Mouse (Mus musculus) testis, adult 2 months (tissue): ENCODE data around the gene Glo1. TPM values are rescaled to one million over a fixed set of nuclear protein-coding genes. Genes with fewer than 3 reads are reported as not detected.
A peak's percentile ranks its signal among the peaks of the same experiment; 100 is the strongest.

ENCODE experiments used
- H3K27ac ChIP-seq: fragments of 200-500 bp; 2 replicates; pipeline ENCODE4 v1.5.1; 2012; ENCODE audit warnings: low read depth, low read length; ENCODE audit not compliant: control insufficient read depth, insufficient read depth
- H3K27me3 ChIP-seq: fragments of 200-500 bp; 2 replicates; pipeline ENCODE4 v1.6.1; 2012; ENCODE audit warnings: mild to moderate bottlenecking, low read length, moderate library complexity; ENCODE audit not compliant: control insufficient read depth, insufficient read depth
- H3K36me3 ChIP-seq: fragments of 200-500 bp; 2 replicates; pipeline ENCODE4 v1.6.1; 2012; ENCODE audit warnings: mild to moderate bottlenecking, low read length; ENCODE audit not compliant: control insufficient read depth, insufficient read depth
- H3K4me1 ChIP-seq: fragments of 200-500 bp; 2 replicates; pipeline ENCODE4 v1.6.1; 2012; ENCODE audit warnings: low read length; ENCODE audit not compliant: control insufficient read depth, insufficient read depth
- H3K4me3 ChIP-seq: fragments of 200-500 bp; 2 replicates; pipeline ENCODE4 v1.5.1; 2012; ENCODE audit warnings: low read depth, mild to moderate bottlenecking, low read length, moderate library complexity, mixed read lengths; ENCODE audit not compliant: control insufficient read depth
- CTCF ChIP-seq: fragments of 200-500 bp; IDR thresholded peaks from 2 replicates; pipeline ENCODE4 v1.5.1; 2012; ENCODE audit warnings: low read depth, mild to moderate bottlenecking, inconsistent platforms, low read length, moderate library complexity; ENCODE audit not compliant: control insufficient read depth, insufficient read depth, insufficient replicate concordance
- POLR2A ChIP-seq: fragments of 200-500 bp; IDR thresholded peaks from 2 replicates; pipeline ENCODE4 v1.6.1; 2012; ENCODE audit warnings: low read depth, mild to moderate bottlenecking, inconsistent platforms, low read length, moderate library complexity; ENCODE audit not compliant: control insufficient read depth
- polyA plus RNA-seq: library from polyadenylated mRNA; depleted of rRNA; stranded (reverse); fragments of >200 nt; gene quantifications from 2 replicates; pipeline ENCODE4 v1.2.3, GENCODE M21; 2012

Gene Glo1
- polyA plus RNA-seq, 1 experiment: 23.5 TPM

GRCm38 (mm10) chr17:30575941-30576773, 50.5 kb downstream of the Glo1 start, which contains the start of gene Btbd9:
TSS of gene Btbd9 (minus strand) at chr17:30576488.
- H3K27me3 ChIP-seq: no peaks in the 10 kb centered on the region
- peak within 1 kb of the TSS; percentile 94 for H3K4me3 ChIP-seq
- peaks cover 6% of the 10 kb centered on the region for H3K4me1 ChIP-seq
- H3K27ac ChIP-seq: peak within 1 kb of the TSS; percentile 96
- H3K36me3 ChIP-seq: no peaks in the 10 kb centered on the region
- TF ChIP-seq CTCF: peak; percentile 3; the same call in 1 of the 2 replicates
- TF ChIP-seq POLR2A: peak; percentile 90

DNA sequence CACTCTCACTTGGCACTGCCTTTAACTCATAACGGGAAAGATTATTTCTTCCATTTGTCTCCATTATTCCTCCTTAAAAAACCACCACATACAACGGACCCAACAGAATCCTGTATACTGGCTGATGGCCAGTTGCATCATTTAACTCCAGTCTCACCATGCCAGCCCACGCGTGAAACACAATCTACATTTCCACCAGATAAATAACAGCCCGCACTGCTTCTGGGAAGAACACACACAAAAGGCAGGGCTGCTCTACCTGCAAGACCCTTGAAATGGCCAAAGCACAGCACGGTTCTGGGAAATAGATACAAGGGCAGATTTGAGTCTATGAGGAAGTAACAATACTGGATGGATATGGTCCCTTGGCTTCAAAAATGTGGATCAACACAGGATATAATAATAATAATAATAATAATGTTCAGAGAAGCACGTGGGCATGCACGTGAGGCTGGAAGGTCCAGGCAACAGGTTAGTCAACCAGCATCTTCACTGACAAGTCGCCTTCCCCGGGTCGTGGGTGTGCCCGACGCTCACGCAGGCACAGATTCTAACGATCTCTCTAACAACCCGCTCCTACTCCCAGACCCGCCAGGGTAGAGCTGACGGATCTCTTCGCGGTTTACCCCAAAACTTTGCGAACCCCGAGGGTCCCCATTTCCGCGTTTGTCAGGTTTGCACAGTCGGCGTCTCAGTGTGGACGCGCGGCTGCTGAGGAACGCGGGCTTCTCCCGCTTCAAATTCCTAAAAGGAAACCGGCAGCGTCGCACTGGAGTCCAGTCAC, 51.4 kb downstream of the Glo1 start:
- no peaks in the 10 kb centered on the region; the same call in 1 of the 2 replicates for H3K36me3 ChIP-seq
- TF ChIP-seq CTCF (no peak), POLR2A (no peak)
- peak overlapping the region; percentile 84 for H3K27ac ChIP-seq
- peak overlapping the region; percentile 94 for H3K4me3 ChIP-seq
- H3K27me3 ChIP-seq: no peaks in the 10 kb centered on the region
- peaks cover 8% of the 10 kb centered on the region for H3K4me1 ChIP-seq

DNA sequence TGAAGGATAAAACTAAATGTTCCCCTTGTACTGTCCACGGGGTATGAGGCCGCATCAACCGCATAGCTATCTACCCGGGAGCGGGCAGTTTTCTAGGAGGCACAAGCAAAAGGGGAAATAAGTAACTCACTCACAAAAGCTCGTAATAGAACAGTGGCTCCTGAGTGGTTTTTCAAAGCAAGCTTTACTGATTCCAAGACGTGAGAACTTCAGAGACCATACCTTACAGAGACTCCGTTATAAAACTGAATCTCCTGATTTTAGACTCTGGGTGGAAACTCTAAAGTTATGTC, 51.9 kb downstream of the Glo1 start:
- TF ChIP-seq POLR2A (no peak), CTCF (no peak)
- H3K4me1 ChIP-seq: peaks cover 8% of the 10 kb centered on the region
- H3K27me3 ChIP-seq: no peaks in the 10 kb centered on the region
- H3K36me3 ChIP-seq: no peaks in the 10 kb centered on the region; the same call in 1 of the 2 replicates
- H3K4me3 ChIP-seq: peak overlapping the region; percentile 94
- no peak overlapping the region for H3K27ac ChIP-seq

GRCm38 (mm10) chr17:30573990-30574782, 52.5 kb downstream of the Glo1 start:
- TF ChIP-seq CTCF: no peak
- TF ChIP-seq POLR2A: no peak
- H3K27ac ChIP-seq: no peak overlapping the region
- H3K4me3 ChIP-seq: peak overlapping the region; percentile 94

GRCm38 (mm10) chr17:30570971-30571370, 55.7 kb downstream of the Glo1 start:
- no peaks in the 10 kb centered on the region for H3K27me3 ChIP-seq
- H3K36me3 ChIP-seq: no peaks in the 10 kb centered on the region; the same call in 1 of the 2 replicates
- peak overlapping the region; percentile 55; the same call in 1 of the 2 replicates for H3K27ac ChIP-seq
- H3K4me1 ChIP-seq: peaks cover 6% of the 10 kb centered on the region
- H3K4me3 ChIP-seq: peak overlapping the region; percentile 77
- TF ChIP-seq POLR2A (no peak), CTCF (no peak)

More at GRCm38 (mm10) chr17:30573990-30574782, 52.5 kb downstream of the Glo1 start:
- H3K36me3 ChIP-seq: no peaks in the 10 kb centered on the region; the same call in 1 of the 2 replicates
- no peaks in the 10 kb centered on the region for H3K27me3 ChIP-seq
- peaks cover 8% of the 10 kb centered on the region for H3K4me1 ChIP-seq

GRCm38 (mm10) chr17:30570173-30570572, 56.5 kb downstream of the Glo1 start:
- no peak overlapping the region for H3K27ac ChIP-seq

DNA sequence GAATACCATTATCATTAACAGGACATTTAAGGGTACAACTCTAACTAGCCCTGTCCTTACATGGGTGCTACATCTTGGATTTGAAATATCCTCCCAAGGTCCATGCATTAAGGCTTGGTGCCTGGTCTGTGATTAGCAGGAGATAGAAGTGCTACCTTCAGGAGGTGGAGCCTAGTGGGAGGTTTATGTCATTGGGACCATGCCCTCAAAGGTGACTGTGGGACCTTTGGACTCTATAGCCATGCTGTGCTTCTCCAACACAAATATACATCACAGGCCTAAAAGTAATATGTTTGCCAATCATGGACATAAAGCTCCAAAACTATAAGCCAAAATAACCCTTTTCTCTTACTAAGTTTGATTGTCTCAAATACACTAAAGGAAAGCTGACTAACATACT, 58.2 kb downstream of the Glo1 start:
- no peak for TF ChIP-seq POLR2A
- no peak for TF ChIP-seq CTCF
- H3K4me3 ChIP-seq: no peak overlapping the region
- no peaks in the 10 kb centered on the region; the same call in 1 of the 2 replicates for H3K36me3 ChIP-seq

More at GRCm38 (mm10) chr17:30570173-30570572, 56.5 kb downstream of the Glo1 start:
- TF ChIP-seq POLR2A (no peak), CTCF (no peak)
- Histone ChIP-seq H3K36me3 (no peaks in the 10 kb centered on the region; the same call in 1 of the 2 replicates), H3K27me3 (no peaks in the 10 kb centered on the region), H3K4me3 (peak overlapping the region; percentile 30), H3K4me1 (peaks cover 6% of the 10 kb centered on the region)

More for the DNA sequence above, 58.2 kb downstream of the Glo1 start:
- Histone ChIP-seq H3K27me3 (no peaks in the 10 kb centered on the region), H3K27ac (no peak overlapping the region), H3K4me1 (peaks cover 2% of the 10 kb centered on the region; the same call in 1 of the 2 replicates)
